Mouse (Mus musculus) gastrocnemius, adult 2 months (tissue): ENCODE results near the gene Hp1bp3. TPM values are rescaled to one million over a fixed set of nuclear protein-coding genes. Genes with fewer than 3 reads are reported as not detected.

ENCODE experiments used
- DNase-seq: peaks from one replicate; pipeline ENCODE4 v3.0.0; 2022
- H3K27ac ChIP-seq: fragments of 200-600 bp; 2 replicates; pipeline ENCODE4 v1.8.1; 2022; ENCODE audit warnings: mild to moderate bottlenecking
- H3K4me3 ChIP-seq: fragments of 200-600 bp; 2 replicates; pipeline ENCODE4 v1.8.1; 2022; ENCODE audit warnings: mild to moderate bottlenecking, moderate library complexity
- CTCF ChIP-seq: fragments of 200-600 bp; IDR thresholded peaks from 2 replicates; pipeline ENCODE4 v1.8.1; 2022; ENCODE audit warnings: antibody characterized with exemption, mild to moderate bottlenecking, moderate library complexity
- intact Hi-C: fragments of 180-260 bp; cut with DNase I; formaldehyde crosslinking; loops from one replicate; pipeline ENCODE4 v1.15.1; 2025
- total RNA-seq, 2 experiments: library from RNA; stranded (reverse); gene quantifications; 2 replicates each; pipeline ENCODE4 v1.2.3; 2021

Gene Hp1bp3
- total RNA-seq, 2 experiments from 2014 or later = 50.8 to 67.8 TPM

- Histone ChIP-seq H3K4me3 (peak within 1 kb of the TSS; percentile 80), H3K27ac (no peak within 1 kb of the TSS)
- TF ChIP-seq CTCF = no peak
- intact Hi-C loops = no loop called here
- DNase-seq = peak; percentile 81
Measured at GRCm38 (mm10) chr4:138250088-138250960, 34.2 kb downstream of the Hp1bp3 start, which contains the start of the genes Sh2d5 and Kif17. Sh2d5 (plus strand) TSS chr4:138250403. Kif17 (plus strand) TSS chr4:138250435.

GRCm38 (mm10) chr4:138251819-138252218 is 35.7 kb downstream of the Hp1bp3 start:
- no peak for TF ChIP-seq CTCF
- intact Hi-C loops = no loop called here
- H3K4me3 ChIP-seq = peak overlapping the region; percentile 51
- no peak overlapping the region for H3K27ac ChIP-seq
- no peak for DNase-seq

- no peak overlapping the region for H3K4me3 ChIP-seq
- TF ChIP-seq CTCF = no peak
- intact Hi-C loops = no loop called here
- no peak for DNase-seq
- H3K27ac ChIP-seq = no peak overlapping the region
Measured at GRCm38 (mm10) chr4:138252231-138252630, 36.1 kb downstream of the Hp1bp3 start.

- DNase-seq = no peak
- no peak overlapping the region for H3K27ac ChIP-seq
- TF ChIP-seq CTCF = no peak
- intact Hi-C loops = no loop called here
- H3K4me3 ChIP-seq = no peak overlapping the region
Measured at GRCm38 (mm10) chr4:138257116-138257687, 41.1 kb downstream of the Hp1bp3 start.

- DNase-seq = no peak
- intact Hi-C loops = no loop called here
- no peak overlapping the region for H3K27ac ChIP-seq
- no peak overlapping the region for H3K4me3 ChIP-seq
- no peak for TF ChIP-seq CTCF
Measured at GRCm38 (mm10) chr4:138258663-138259062, 42.6 kb downstream of the Hp1bp3 start.

GRCm38 (mm10) chr4:138259482-138259881 is 43.4 kb downstream of the Hp1bp3 start:
- intact Hi-C loops = no loop called here
- no peak for TF ChIP-seq CTCF
- no peak overlapping the region for H3K4me3 ChIP-seq
- no peak for DNase-seq
- no peak overlapping the region for H3K27ac ChIP-seq

GRCm38 (mm10) chr4:138261843-138262681 is 46.0 kb downstream of the Hp1bp3 start:
- intact Hi-C loops = no loop called here
- TF ChIP-seq CTCF = peak; percentile 25; the same call in 1 of the 2 replicates
- DNase-seq = peak; percentile 88
- peak overlapping the region; percentile 82 for H3K4me3 ChIP-seq
- peak overlapping the region; percentile 20; the same call in 1 of the 2 replicates for H3K27ac ChIP-seq

GRCm38 (mm10) chr4:138267869-138268268 is 51.8 kb downstream of the Hp1bp3 start:
- no peak for TF ChIP-seq CTCF
- no peak overlapping the region for H3K4me3 ChIP-seq
- intact Hi-C loops = no loop called here
- DNase-seq = no peak
- H3K27ac ChIP-seq = no peak overlapping the region

- Histone ChIP-seq H3K27ac (no peak overlapping the region), H3K4me3 (no peak overlapping the region)
- intact Hi-C loops = no loop called here
- peak; percentile 46 for DNase-seq
- TF ChIP-seq CTCF = no peak
Measured at GRCm38 (mm10) chr4:138272011-138272997, 56.2 kb downstream of the Hp1bp3 start.

- DNase-seq = no peak
- H3K4me3 ChIP-seq = no peak overlapping the region
- H3K27ac ChIP-seq = no peak overlapping the region
- no peak for TF ChIP-seq CTCF
- intact Hi-C loops = no loop called here
Measured at GRCm38 (mm10) chr4:138278346-138278745, 62.2 kb downstream of the Hp1bp3 start.

- intact Hi-C loops = no loop called here
- peak; percentile 93 for TF ChIP-seq CTCF
- H3K4me3 ChIP-seq = no peak overlapping the region
- H3K27ac ChIP-seq = no peak overlapping the region
- peak; percentile 51 for DNase-seq
Measured at GRCm38 (mm10) chr4:138282834-138283233, 66.7 kb downstream of the Hp1bp3 start.
